Mouse (Mus musculus) olfactory bulb, adult 2 months (tissue): ENCODE results near the gene Syngap1.
"Not testable (repeated sequence)": the region's sequence is repeated elsewhere in the genome, so short reads cannot be mapped to it uniquely, and the experiment has no call there.

Experiments used
- CTCF ChIP-seq: fragments of 200-500 bp; IDR thresholded peaks from 2 replicates; pipeline ENCODE4 v1.5.1; 2012; ENCODE audit warnings: low read depth, mild to moderate bottlenecking, low read length, moderate library complexity; ENCODE audit not compliant: insufficient read depth
- POLR2A ChIP-seq: fragments of 200-500 bp; IDR thresholded peaks from 2 replicates; pipeline ENCODE4 v1.6.1; 2012; ENCODE audit warnings: mild to moderate bottlenecking, low read depth, low read length, moderate library complexity; ENCODE audit not compliant: insufficient read depth

DNA sequence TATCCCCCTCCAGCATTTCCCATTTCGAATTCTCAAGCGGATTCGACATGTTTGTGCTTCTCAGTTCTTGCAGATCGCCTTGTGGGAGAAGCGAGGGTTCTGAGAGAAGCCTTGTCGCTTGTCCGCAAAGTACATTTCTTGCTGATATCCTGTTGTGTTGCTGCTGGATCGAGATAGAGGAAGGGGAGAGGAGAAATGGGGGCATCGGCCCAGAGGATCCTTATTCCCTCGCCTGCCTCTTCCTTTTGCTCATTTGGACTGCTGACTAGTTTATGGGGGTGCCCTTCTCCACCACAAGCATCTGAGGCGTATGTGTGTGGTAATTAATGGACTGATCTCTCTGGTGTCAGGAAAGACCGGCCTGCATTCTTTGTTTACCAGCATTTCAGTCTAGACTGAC is 23.5 kb upstream of the Syngap1 start:
- not testable (repeated sequence) for TF ChIP-seq CTCF, POLR2A
